Mouse (Mus musculus): ENCODE data around the gene Vamp9. TPM values are rescaled to one million over a fixed set of nuclear protein-coding genes. Genes with fewer than 3 reads are reported as not detected.

The Vamp9 gene
- not detected in 2 replicates for polyA plus RNA-seq (2012; rRNA removed)

GRCm38 (mm10) chr5:99906181-99906956, at the start of gene Vamp9:
Vamp9 (plus strand) TSS chr5:99906254.
- H3K4me1 ChIP-seq (replicated peaks; ENCODE audit: control insufficient read depth, insufficient read depth, low read length) = peaks cover 3% of the 10 kb centered on the region; the same call in 1 of the 2 replicates
- peak; percentile 73; the same call in 1 of the 2 replicates for TF ChIP-seq CTCF (IDR thresholded peaks at IDR 0.05; ENCODE audit: borderline replicate concordance, control insufficient read depth, extremely low read depth, insufficient read depth, low read length, poor library complexity)
- peak; percentile 51; the same call in 1 of the 2 replicates for TF ChIP-seq POLR2A (IDR thresholded peaks at IDR 0.05; ENCODE audit: control insufficient read depth, extremely low read depth, insufficient read depth, low read length, poor library complexity)
- WGBS = 5% methylated on average over 49 of the region's 49 CpGs
- H3K36me3 ChIP-seq (ENCODE audit: control insufficient read depth, insufficient read depth, low read length) = no peaks in the 10 kb centered on the region
- peak; percentile 95 for DNase-seq
- H3K27ac ChIP-seq (ENCODE audit: control insufficient read depth, insufficient read depth, low read length) = no peak within 1 kb of the TSS
- H3K27me3 ChIP-seq (ENCODE audit: control insufficient read depth, insufficient read depth, low read length) = no peaks in the 10 kb centered on the region
- peak within 1 kb of the TSS; percentile 94 for H3K4me3 ChIP-seq (ENCODE audit: control insufficient read depth, insufficient read depth, low read length)

- peak overlapping the region; percentile 5 for H3K4me3 ChIP-seq (ENCODE audit: control insufficient read depth, insufficient read depth, low read length)
- peak overlapping the region; percentile 67 for H3K27ac ChIP-seq (ENCODE audit: control insufficient read depth, insufficient read depth, low read length)
- 30% methylated on average over 14 of the region's 14 CpGs for WGBS
- peaks cover 27% of the 10 kb centered on the region for H3K4me1 ChIP-seq (replicated peaks; ENCODE audit: control insufficient read depth, insufficient read depth, low read length)
- peak; percentile 81 for DNase-seq
- H3K36me3 ChIP-seq (ENCODE audit: control insufficient read depth, insufficient read depth, low read length) = no peaks in the 10 kb centered on the region
- TF ChIP-seq CTCF (IDR thresholded peaks at IDR 0.05; ENCODE audit: borderline replicate concordance, control insufficient read depth, extremely low read depth, insufficient read depth, low read length, poor library complexity) (no peak), POLR2A (IDR thresholded peaks at IDR 0.05; ENCODE audit: control insufficient read depth, extremely low read depth, insufficient read depth, low read length, poor library complexity) (no peak)
- H3K27me3 ChIP-seq (ENCODE audit: control insufficient read depth, insufficient read depth, low read length) = no peaks in the 10 kb centered on the region
These were observed 48.9 kb upstream of the Vamp9 start for GRCm38 (mm10) chr5:99857106-99857637.

- Histone ChIP-seq H3K27me3 (ENCODE audit: control insufficient read depth, insufficient read depth, low read length) (no peaks in the 10 kb centered on the region), H3K27ac (ENCODE audit: control insufficient read depth, insufficient read depth, low read length) (no peak overlapping the region), H3K36me3 (ENCODE audit: control insufficient read depth, insufficient read depth, low read length) (no peaks in the 10 kb centered on the region), H3K4me1 (replicated peaks; ENCODE audit: control insufficient read depth, insufficient read depth, low read length) (peaks cover 33% of the 10 kb centered on the region), H3K4me3 (ENCODE audit: control insufficient read depth, insufficient read depth, low read length) (no peak overlapping the region)
- WGBS = 91% methylated on average over 13 of the region's 13 CpGs
- DNase-seq = no peak
- TF ChIP-seq CTCF (IDR thresholded peaks at IDR 0.05; ENCODE audit: borderline replicate concordance, control insufficient read depth, extremely low read depth, insufficient read depth, low read length, poor library complexity) (no peak), POLR2A (IDR thresholded peaks at IDR 0.05; ENCODE audit: control insufficient read depth, extremely low read depth, insufficient read depth, low read length, poor library complexity) (no peak)
These were observed 46.2 kb upstream of the Vamp9 start for GRCm38 (mm10) chr5:99859637-99860433.

DNA sequence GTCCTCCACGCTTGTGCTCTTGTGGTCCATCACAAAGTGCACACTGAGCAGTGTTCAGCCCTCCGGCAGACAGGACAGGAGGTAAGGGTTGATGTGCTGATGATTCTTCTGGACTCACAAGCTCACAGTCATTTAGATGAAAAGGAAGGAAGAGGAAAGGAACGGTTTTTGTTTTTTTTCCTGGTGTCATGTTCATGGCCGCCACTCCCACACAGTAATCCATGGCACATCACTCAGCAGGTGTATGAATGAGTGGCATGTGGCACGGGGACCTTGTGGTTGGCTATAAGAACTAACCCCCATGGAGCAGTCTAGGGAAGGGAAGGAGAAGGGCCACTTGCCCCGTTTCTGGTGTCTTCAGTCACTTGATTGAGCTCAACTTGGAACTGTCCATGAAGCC, 44.2 kb upstream of the Vamp9 start:
- Histone ChIP-seq H3K27me3 (ENCODE audit: control insufficient read depth, insufficient read depth, low read length) (no peaks in the 10 kb centered on the region), H3K36me3 (ENCODE audit: control insufficient read depth, insufficient read depth, low read length) (no peaks in the 10 kb centered on the region), H3K4me3 (ENCODE audit: control insufficient read depth, insufficient read depth, low read length) (no peak overlapping the region), H3K27ac (ENCODE audit: control insufficient read depth, insufficient read depth, low read length) (peak overlapping the region; percentile 51), H3K4me1 (replicated peaks; ENCODE audit: control insufficient read depth, insufficient read depth, low read length) (peaks cover 27% of the 10 kb centered on the region)
- WGBS = 89% methylated on average over 6 of the region's 6 CpGs
- TF ChIP-seq POLR2A (IDR thresholded peaks at IDR 0.05; ENCODE audit: control insufficient read depth, extremely low read depth, insufficient read depth, low read length, poor library complexity) (no peak), CTCF (IDR thresholded peaks at IDR 0.05; ENCODE audit: borderline replicate concordance, control insufficient read depth, extremely low read depth, insufficient read depth, low read length, poor library complexity) (no peak)
- DNase-seq = no peak

DNA sequence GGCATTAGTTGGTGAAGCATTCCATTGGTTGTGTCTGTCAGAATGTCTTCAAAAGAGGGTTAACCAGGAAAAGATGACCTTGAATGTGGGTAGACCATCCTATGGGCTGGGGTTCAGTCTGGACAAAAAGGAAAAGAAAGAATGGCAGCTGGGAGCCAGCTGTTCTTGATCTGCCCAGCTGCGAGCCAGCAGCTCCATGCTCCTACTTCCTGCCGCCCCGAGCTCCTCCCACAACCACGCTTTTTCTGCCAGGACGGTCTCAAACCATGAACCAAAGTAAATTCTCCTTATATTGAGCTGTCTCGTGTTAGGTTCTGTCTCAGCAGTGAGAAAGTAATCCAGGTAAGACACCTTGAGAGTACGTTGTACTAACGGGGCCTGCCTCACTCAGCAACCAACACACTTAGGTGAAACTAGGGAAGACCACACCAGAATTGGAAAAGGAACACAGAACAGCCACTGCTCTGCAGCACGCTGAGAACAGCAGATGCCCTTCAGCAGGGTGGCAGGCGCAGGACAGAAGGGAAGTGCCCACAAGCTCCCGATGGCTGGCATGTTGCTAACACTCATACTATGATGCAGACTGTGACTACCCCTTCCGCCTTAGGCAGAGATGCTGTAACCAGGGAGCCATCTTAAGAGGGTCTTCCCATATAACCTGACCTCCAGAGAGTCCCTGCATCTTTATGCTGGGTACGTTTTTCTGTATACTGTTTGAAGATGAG, 42.2 kb upstream of the Vamp9 start:
- H3K4me1 ChIP-seq (replicated peaks; ENCODE audit: control insufficient read depth, insufficient read depth, low read length) = peaks cover 17% of the 10 kb centered on the region
- H3K4me3 ChIP-seq (ENCODE audit: control insufficient read depth, insufficient read depth, low read length) = no peak overlapping the region
- H3K27ac ChIP-seq (ENCODE audit: control insufficient read depth, insufficient read depth, low read length) = no peak overlapping the region
- TF ChIP-seq CTCF (IDR thresholded peaks at IDR 0.05; ENCODE audit: borderline replicate concordance, control insufficient read depth, extremely low read depth, insufficient read depth, low read length, poor library complexity) (no peak), POLR2A (IDR thresholded peaks at IDR 0.05; ENCODE audit: control insufficient read depth, extremely low read depth, insufficient read depth, low read length, poor library complexity) (no peak)
- peak; percentile 33 for DNase-seq
- 61% methylated on average over 13 of the region's 13 CpGs for WGBS
- H3K36me3 ChIP-seq (ENCODE audit: control insufficient read depth, insufficient read depth, low read length) = no peaks in the 10 kb centered on the region
- H3K27me3 ChIP-seq (ENCODE audit: control insufficient read depth, insufficient read depth, low read length) = no peaks in the 10 kb centered on the region

DNA sequence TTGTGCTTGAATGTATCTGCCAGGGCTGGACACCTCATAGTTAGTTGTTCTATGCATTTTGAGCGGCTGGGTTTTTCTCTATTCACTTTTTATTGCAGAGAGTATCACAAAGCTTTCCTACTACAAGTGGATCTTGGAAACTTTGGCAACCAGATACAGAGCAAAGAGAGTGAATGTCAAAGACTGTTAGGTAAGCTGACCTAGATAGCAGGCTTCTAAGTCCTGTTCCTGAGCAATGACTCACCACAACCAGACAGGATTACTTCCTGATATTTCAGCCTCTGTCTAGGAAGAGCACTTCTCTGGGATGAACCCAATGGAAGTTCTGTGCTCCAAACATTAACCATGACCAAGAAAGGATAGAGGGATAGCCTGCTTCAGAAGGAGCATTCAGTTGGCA, 40.3 kb upstream of the Vamp9 start:
- TF ChIP-seq POLR2A (IDR thresholded peaks at IDR 0.05; ENCODE audit: control insufficient read depth, extremely low read depth, insufficient read depth, low read length, poor library complexity) (no peak), CTCF (IDR thresholded peaks at IDR 0.05; ENCODE audit: borderline replicate concordance, control insufficient read depth, extremely low read depth, insufficient read depth, low read length, poor library complexity) (no peak)
- no peaks in the 10 kb centered on the region for H3K36me3 ChIP-seq (ENCODE audit: control insufficient read depth, insufficient read depth, low read length)
- no peak for DNase-seq

More for the DNA sequence above, 40.3 kb upstream of the Vamp9 start:
- Histone ChIP-seq H3K27ac (ENCODE audit: control insufficient read depth, insufficient read depth, low read length) (no peak overlapping the region), H3K27me3 (ENCODE audit: control insufficient read depth, insufficient read depth, low read length) (no peaks in the 10 kb centered on the region), H3K4me3 (ENCODE audit: control insufficient read depth, insufficient read depth, low read length) (no peak overlapping the region), H3K4me1 (replicated peaks; ENCODE audit: control insufficient read depth, insufficient read depth, low read length) (peaks cover 17% of the 10 kb centered on the region)
- WGBS = 93% methylated on average over 1 of the region's 1 CpGs

All from thymus, adult 2 months (tissue).